Mouse (Mus musculus) MEL (cell line): Measurements from ENCODE around the gene Zfp810. TPM values are rescaled to one million over a fixed set of nuclear protein-coding genes. Genes with fewer than 3 reads are reported as not detected.

Experiments
- DNase-seq: peaks from one replicate; pipeline ENCODE4 v3.0.0; 2011; ENCODE audit warnings: low read depth, low spot score
- H3K27ac ChIP-seq: 2 replicates; pipeline ENCODE4 v1.5.1; 2012; ENCODE audit warnings: low read depth, mild to moderate bottlenecking, control low read depth, low read length, moderate library complexity; ENCODE audit not compliant: control insufficient read depth
- H3K27me3 ChIP-seq, 2 experiments: fragments of 150-350 bp in 1 of 2; sonication (generic) in 1 of 2; 2 replicates each; pipeline ENCODE4 v1.6.1; 2012; ENCODE audit warnings: low read length in 2 of 2, mild to moderate bottlenecking in 2 of 2, improper control_type of control experiment in 1 of 2, moderate library complexity in 1 of 2; ENCODE audit not compliant: insufficient read depth in 2 of 2, control insufficient read depth in 1 of 2
- H3K36me3 ChIP-seq, 2 experiments: 2 replicates each; pipeline ENCODE4 v1.6.1; 2012 to 2014; ENCODE audit warnings: low read length in 2 of 2, improper control_type of control experiment in 1 of 2, inconsistent platforms in 1 of 2, mild to moderate bottlenecking in 1 of 2; ENCODE audit not compliant: insufficient read depth in 2 of 2, control insufficient read depth in 1 of 2
- H3K4me1 ChIP-seq, 2 experiments: fragments of 150-350 bp in 1 of 2; sonication (generic) in 1 of 2; 2 replicates each; pipeline ENCODE4 v1.6.1; 2012; ENCODE audit warnings: low read length in 2 of 2, improper control_type of control experiment in 1 of 2, mild to moderate bottlenecking in 1 of 2; ENCODE audit not compliant: insufficient read depth in 2 of 2, control insufficient read depth in 1 of 2
- H3K4me3 ChIP-seq, 2 experiments: fragments of 150-350 bp in 1 of 2; sonication (generic) in 1 of 2; 2 replicates each; pipeline ENCODE4 v1.5.1; 2012; ENCODE audit warnings: low read depth in 2 of 2, low read length in 2 of 2, mild to moderate bottlenecking in 2 of 2, moderate library complexity in 2 of 2, control low read depth in 1 of 2, improper control_type of control experiment in 1 of 2; ENCODE audit not compliant: control insufficient read depth in 1 of 2, insufficient read depth in 1 of 2
- H3K79me2 ChIP-seq: 2 replicates; pipeline ENCODE4 v1.6.1; 2012; ENCODE audit warnings: mild to moderate bottlenecking, low read length, moderate library complexity; ENCODE audit not compliant: control insufficient read depth, poor library complexity, insufficient read depth
- H3K9ac ChIP-seq: 2 replicates; pipeline ENCODE4 v1.6.1; 2012; ENCODE audit warnings: low read depth, mild to moderate bottlenecking, control low read depth, low read length, moderate library complexity; ENCODE audit not compliant: control insufficient read depth, poor library complexity, severe bottlenecking
- H3K9me3 ChIP-seq: fragments of 150-350 bp; sonication (generic); replicated peaks from 2 replicates; pipeline ENCODE4 v1.6.1; 2012; ENCODE audit warnings: mild to moderate bottlenecking, low read length, improper control_type of control experiment, moderate library complexity; ENCODE audit not compliant: insufficient read depth
- BHLHE40 ChIP-seq: IDR thresholded peaks from 2 replicates; pipeline ENCODE4 v1.6.1; 2012; ENCODE audit warnings: low read depth, mild to moderate bottlenecking, inconsistent platforms, low read length, improper control_type of control experiment, borderline replicate concordance
- CHD1 ChIP-seq: IDR thresholded peaks from 2 replicates; pipeline ENCODE4 v1.6.1; 2012; ENCODE audit warnings: low read depth, mild to moderate bottlenecking, inconsistent platforms, low read length, improper control_type of control experiment
- CTCF ChIP-seq, 3 experiments: IDR thresholded peaks in 2 of 3; conservative IDR thresholded peaks in 1 of 3; 2 replicates each; pipeline ENCODE4 v1.5.1; 2011 to 2012; ENCODE audit warnings: low read length in 3 of 3, low read depth in 2 of 3, mild to moderate bottlenecking in 2 of 3, improper control_type of control experiment in 1 of 3, inconsistent platforms in 1 of 3, mixed read lengths in 1 of 3, moderate library complexity in 1 of 3; ENCODE audit not compliant: control insufficient read depth in 1 of 3, insufficient read depth in 1 of 3, poor library complexity in 1 of 3, severe bottlenecking in 1 of 3
- E2F4 ChIP-seq: IDR thresholded peaks from 2 replicates; pipeline ENCODE4 v1.6.1; 2011; ENCODE audit warnings: low read depth, low read length, improper control_type of control experiment, borderline replicate concordance
- ELF1 ChIP-seq: IDR thresholded peaks from 2 replicates; pipeline ENCODE4 v1.6.1; 2014; ENCODE audit warnings: low read depth, mild to moderate bottlenecking, inconsistent platforms, low read length, improper control_type of control experiment, moderate library complexity
- EP300 ChIP-seq, 2 experiments: IDR thresholded peaks; 2 replicates each; pipeline ENCODE4 v1.6.1; 2011; ENCODE audit warnings: improper control_type of control experiment in 2 of 2, low read length in 2 of 2, low read depth in 1 of 2, mild to moderate bottlenecking in 1 of 2
- ETS1 ChIP-seq: IDR thresholded peaks from 2 replicates; pipeline ENCODE4 v1.6.1; 2012; ENCODE audit warnings: low read depth, mild to moderate bottlenecking, inconsistent platforms, low read length, improper control_type of control experiment, moderate library complexity
- GABPA ChIP-seq: IDR thresholded peaks from 2 replicates; pipeline ENCODE4 v1.6.1; 2012; ENCODE audit warnings: low read depth, mild to moderate bottlenecking, inconsistent platforms, low read length, improper control_type of control experiment, moderate library complexity
- GATA1 ChIP-seq: IDR thresholded peaks from 2 replicates; pipeline ENCODE4 v1.6.1; 2011; ENCODE audit warnings: low read depth, low read length, improper control_type of control experiment
- HCFC1 ChIP-seq: IDR thresholded peaks from 2 replicates; pipeline ENCODE4 v1.6.1; 2012; ENCODE audit warnings: low read depth, mild to moderate bottlenecking, inconsistent platforms, low read length, improper control_type of control experiment, moderate library complexity
- JUND ChIP-seq: IDR thresholded peaks from 2 replicates; pipeline ENCODE4 v1.6.1; 2011; ENCODE audit warnings: low read depth, mild to moderate bottlenecking, improper control_type of control experiment, low read length
- KAT2A ChIP-seq: conservative IDR thresholded peaks from 2 replicates; pipeline ENCODE4 v1.6.1; 2012; ENCODE audit warnings: low read depth, low read length, improper control_type of control experiment, inconsistent platforms
- MAX ChIP-seq: IDR thresholded peaks from 2 replicates; pipeline ENCODE4 v1.6.1; 2011; ENCODE audit warnings: low read length, improper control_type of control experiment
- MAZ ChIP-seq: IDR thresholded peaks from 2 replicates; pipeline ENCODE4 v1.6.1; 2012; ENCODE audit warnings: low read depth, mild to moderate bottlenecking, inconsistent platforms, low read length, improper control_type of control experiment
- MEF2A ChIP-seq: IDR thresholded peaks from 2 replicates; pipeline ENCODE4 v1.6.1; 2014; ENCODE audit warnings: low read depth, mild to moderate bottlenecking, inconsistent platforms, low read length, improper control_type of control experiment; ENCODE audit not compliant: poor library complexity, insufficient replicate concordance, severe bottlenecking; ENCODE audit errors: extremely low read depth
- MXI1 ChIP-seq: IDR thresholded peaks from 2 replicates; pipeline ENCODE4 v1.6.1; 2011; ENCODE audit warnings: mild to moderate bottlenecking, low read depth, low read length, improper control_type of control experiment
- MYB ChIP-seq: IDR thresholded peaks from 2 replicates; pipeline ENCODE4 v1.6.1; 2011; ENCODE audit warnings: mild to moderate bottlenecking, low read depth, low read length, improper control_type of control experiment
- MYC ChIP-seq: IDR thresholded peaks from 2 replicates; pipeline ENCODE4 v1.6.1; 2011; ENCODE audit warnings: low read depth, mild to moderate bottlenecking, low read length, improper control_type of control experiment, moderate library complexity
- NELFE ChIP-seq: IDR thresholded peaks from 2 replicates; pipeline ENCODE4 v1.6.1; 2011; ENCODE audit warnings: low read depth, low read length, improper control_type of control experiment
- NRF1 ChIP-seq: IDR thresholded peaks from 2 replicates; pipeline ENCODE4 v1.6.1; 2014; ENCODE audit warnings: low read depth, mild to moderate bottlenecking, inconsistent platforms, low read length, improper control_type of control experiment, moderate library complexity; ENCODE audit not compliant: poor library complexity, insufficient read depth, severe bottlenecking
- POLR2A ChIP-seq, 2 experiments: IDR thresholded peaks; 2 replicates each; pipeline ENCODE4 v1.6.1; 2011 to 2012; ENCODE audit warnings: low read length in 2 of 2, mild to moderate bottlenecking in 2 of 2, control low read depth in 1 of 2, improper control_type of control experiment in 1 of 2, low read depth in 1 of 2, moderate library complexity in 1 of 2; ENCODE audit not compliant: control insufficient read depth in 1 of 2, insufficient read depth in 1 of 2, poor library complexity in 1 of 2
- POLR2AphosphoS2 ChIP-seq: IDR thresholded peaks from 2 replicates; pipeline ENCODE4 v1.6.1; 2011; ENCODE audit warnings: low read length, improper control_type of control experiment
- POLR2AphosphoS5 ChIP-seq: IDR thresholded peaks from 2 replicates; pipeline ENCODE4 v1.6.1; 2012; ENCODE audit warnings: low read depth, borderline replicate concordance, mild to moderate bottlenecking, inconsistent platforms, low read length, moderate library complexity, mixed read lengths
- RAD21 ChIP-seq: IDR thresholded peaks from 2 replicates; pipeline ENCODE4 v1.6.1; 2011; ENCODE audit warnings: mild to moderate bottlenecking, low read depth, low read length, improper control_type of control experiment
- RCOR1 ChIP-seq: IDR thresholded peaks from 2 replicates; pipeline ENCODE4 v1.6.1; 2012; ENCODE audit warnings: low read depth, mild to moderate bottlenecking, inconsistent platforms, low read length, improper control_type of control experiment
- SIN3A ChIP-seq: IDR thresholded peaks from 2 replicates; pipeline ENCODE4 v1.6.1; 2012; ENCODE audit warnings: low read length, improper control_type of control experiment, inconsistent platforms
- TAL1 ChIP-seq: IDR thresholded peaks from 2 replicates; pipeline ENCODE4 v1.6.1; 2012; ENCODE audit warnings: mild to moderate bottlenecking, inconsistent platforms, low read length, moderate library complexity, mixed read lengths
- TBP ChIP-seq: IDR thresholded peaks from 2 replicates; pipeline ENCODE4 v1.8.0; 2011; ENCODE audit warnings: low read depth, low read length, improper control_type of control experiment
- TCF12 ChIP-seq: IDR thresholded peaks from 2 replicates; pipeline ENCODE4 v1.6.1; 2014; ENCODE audit warnings: low read depth, mild to moderate bottlenecking, inconsistent platforms, low read length, improper control_type of control experiment, moderate library complexity
- UBTF ChIP-seq: IDR thresholded peaks from 2 replicates; pipeline ENCODE4 v1.6.1; 2012; ENCODE audit warnings: low read depth, mild to moderate bottlenecking, inconsistent platforms, low read length, improper control_type of control experiment, moderate library complexity, borderline replicate concordance; ENCODE audit not compliant: insufficient read depth
- USF1 ChIP-seq: IDR thresholded peaks from 2 replicates; pipeline ENCODE4 v1.6.1; 2014; ENCODE audit warnings: low read depth, mild to moderate bottlenecking, inconsistent platforms, low read length, improper control_type of control experiment, moderate library complexity
- USF2 ChIP-seq, 2 experiments: IDR thresholded peaks; 2 replicates each; pipeline ENCODE4 v1.6.1; 2011 to 2012; ENCODE audit warnings: improper control_type of control experiment in 2 of 2, low read length in 2 of 2, borderline replicate concordance in 1 of 2, inconsistent platforms in 1 of 2, low read depth in 1 of 2, mild to moderate bottlenecking in 1 of 2; ENCODE audit not compliant: insufficient read depth in 1 of 2
- ZMIZ1 ChIP-seq: IDR thresholded peaks from 2 replicates; pipeline ENCODE4 v1.6.1; 2012; ENCODE audit warnings: low read depth, mild to moderate bottlenecking, inconsistent platforms, low read length, improper control_type of control experiment, moderate library complexity
- polyA plus RNA-seq, 2 experiments: library from polyadenylated mRNA; stranded (reverse) in 1 of 2; unstranded in 1 of 2; fragments of >175 nt in 1 of 2; fragments of >200 nt in 1 of 2; gene quantifications; 2 replicates each; pipeline versions ENCODE4 v1.2.1 to v1.2.4; 2012; ENCODE audit warnings: low replicate concordance in 2 of 2, low read depth in 1 of 2; ENCODE audit not compliant: insufficient read length in 2 of 2, insufficient read depth in 1 of 2, missing spikeins in 1 of 2
- total RNA-seq: library from RNA; depleted of rRNA; stranded (reverse); fragments of 300-350 nt; gene quantifications from 2 replicates; pipeline ENCODE4 v1.2.3, GENCODE M21; 2012

Gene Zfp810
- total and polyA plus RNA-seq, 3 experiments: 0.13 TPM; not detected in 2

GRCm38 (mm10) chr9:22259184-22260091 lies 48.0 kb downstream of the Zfp810 start, which contains the start of gene Zfp599:
TSS of gene Zfp599 (minus strand) at chr9:22259895.
- peaks cover 29 to 35% of the 10 kb centered on the region in 2 experiments for H3K4me1 ChIP-seq
- peak within 1 kb of the TSS; percentile 67 to 89 for H3K4me3 ChIP-seq
- peak within 1 kb of the TSS; percentile 70 for H3K9ac ChIP-seq
- peaks cover 26 to 42% of the 10 kb centered on the region in 2 experiments for H3K36me3 ChIP-seq
- H3K27ac ChIP-seq: peak within 1 kb of the TSS; percentile 16
- H3K27me3 ChIP-seq: no peaks in the 10 kb centered on the region
- DNase-seq: peak; percentile 100
- H3K9me3 ChIP-seq: no peaks in the 10 kb centered on the region
- peaks cover 17% of the 10 kb centered on the region for H3K79me2 ChIP-seq
- TF ChIP-seq POLR2AphosphoS2: peak; percentile 98
- TF ChIP-seq MEF2A: no peak
- TF ChIP-seq MAZ: peak; percentile 71; the same call in 1 of the 2 replicates
- no peak for TF ChIP-seq JUND
- peak; percentile 86 for TF ChIP-seq ELF1
- peak; percentile 97 for TF ChIP-seq MXI1
- peak; percentile 50; the same call in 1 of the 2 replicates for TF ChIP-seq ETS1
- peak; percentile 78 to 100; a peak in 3 of 4 replicates for TF ChIP-seq POLR2A (IDR thresholded peaks at IDR 0.05; ENCODE audit: control insufficient read depth in 1 of 2, insufficient read depth in 1 of 2, low read depth in 1 of 2, low read length in 2 of 2, poor library complexity in 1 of 2)
- TF ChIP-seq NRF1: no peak; the same call in 1 of the 2 replicates
- peak; percentile 74; the same call in 1 of the 2 replicates for TF ChIP-seq UBTF
- TF ChIP-seq POLR2AphosphoS5: no peak
- TF ChIP-seq USF2 (IDR thresholded peaks at IDR 0.05; ENCODE audit: borderline replicate concordance in 1 of 2, insufficient read depth in 1 of 2, low read depth in 1 of 2, low read length in 2 of 2): 0 out of 4 replicates have a peak, but pooled peaks of 1 of the 2 experiments have one; percentile 9
- TF ChIP-seq RAD21: no peak
- peak; percentile 94 for TF ChIP-seq TBP
- TF ChIP-seq E2F4: no peak
- peak; percentile 94 for TF ChIP-seq MYC
- peak; percentile 96 for TF ChIP-seq ZMIZ1
- peak; percentile 81 for TF ChIP-seq HCFC1
- peak; percentile 98 for TF ChIP-seq SIN3A
- TF ChIP-seq RCOR1: no peak
- no peak for TF ChIP-seq CHD1
- peak; percentile 98 for TF ChIP-seq NELFE
- TF ChIP-seq GABPA: no peak
- no peak for TF ChIP-seq KAT2A
- TF ChIP-seq USF1: peak; percentile 60; the same call in 1 of the 2 replicates
- no peak for TF ChIP-seq EP300 (IDR thresholded peaks at IDR 0.05; ENCODE audit: low read depth in 1 of 2, low read length in 2 of 2)
- TF ChIP-seq CTCF (IDR thresholded peaks at IDR 0.05 in 2 of 3, conservative IDR thresholded peaks at IDR 0.05 in 1 of 3; ENCODE audit: control insufficient read depth in 1 of 3, insufficient read depth in 1 of 3, low read depth in 2 of 3, low read length in 3 of 3, poor library complexity in 1 of 3, severe bottlenecking in 1 of 3): no peak
- TF ChIP-seq GATA1: peak; percentile 22; the same call in 1 of the 2 replicates
- no peak for TF ChIP-seq BHLHE40
- TF ChIP-seq MAX: peak; percentile 90
- TF ChIP-seq TCF12: peak; percentile 73
- no peak for TF ChIP-seq TAL1
- TF ChIP-seq MYB: no peak
